Mouse (Mus musculus) right cerebral cortex, adult 2 months (tissue): ENCODE measurements around the gene Ap4m1.
A peak's percentile ranks its signal among the peaks of the same experiment; 100 is the strongest.

Experiments used
- DNase-seq, 2 experiments: peaks; one replicate each; pipeline ENCODE4 v3.0.0; 2021 to 2022; ENCODE audit warnings: low spot score in 2 of 2

The Ap4m1 gene

GRCm38 (mm10) chr5:138171695-138172491 lies at the start of gene Ap4m1, which contains the start of gene Mcm7:
Gene Ap4m1 (plus strand): TSS chr5:138172002.
Gene Mcm7 (minus strand): TSS chr5:138172422.
- DNase-seq = peak; percentile 98

- no peak for DNase-seq
These were observed 39.3 kb upstream of the Ap4m1 start for GRCm38 (mm10) chr5:138132425-138133064.

GRCm38 (mm10) chr5:138137257-138137656 lies 34.5 kb upstream of the Ap4m1 start:
- DNase-seq = no peak

- peak; percentile 28 to 32 for DNase-seq
These were observed 33.8 kb upstream of the Ap4m1 start for GRCm38 (mm10) chr5:138137935-138138549.

- DNase-seq = no peak
These were observed 33.2 kb upstream of the Ap4m1 start for GRCm38 (mm10) chr5:138138585-138138984.

GRCm38 (mm10) chr5:138154390-138154789 lies 17.4 kb upstream of the Ap4m1 start:
- DNase-seq = no peak

GRCm38 (mm10) chr5:138155443-138155976 lies 16.3 kb upstream of the Ap4m1 start, which contains the start of gene Zfp113:
Gene Zfp113 (minus strand): TSS chr5:138155744.
- DNase-seq = peak; percentile 92 to 95

- DNase-seq = no peak
These were observed 11.5 kb upstream of the Ap4m1 start for GRCm38 (mm10) chr5:138160224-138160762.

GRCm38 (mm10) chr5:138160842-138161665 lies 10.7 kb upstream of the Ap4m1 start, which contains the start of gene Cops6:
Gene Cops6 (plus strand): TSS chr5:138161071.
- DNase-seq = peak; percentile 95 to 98

GRCm38 (mm10) chr5:138163046-138163445 lies 8.8 kb upstream of the Ap4m1 start:
- no peak for DNase-seq

GRCm38 (mm10) chr5:138163610-138164009 lies 8.2 kb upstream of the Ap4m1 start:
- DNase-seq = no peak

- no peak for DNase-seq
These were observed 6.2 kb upstream of the Ap4m1 start for GRCm38 (mm10) chr5:138165594-138165993.

- peak; percentile 96 to 97 for DNase-seq
These were observed 753 bp upstream of the Ap4m1 start for GRCm38 (mm10) chr5:138170936-138171561.

- no peak for DNase-seq
These were observed 1.4 kb downstream of the Ap4m1 start for GRCm38 (mm10) chr5:138173217-138173616.

GRCm38 (mm10) chr5:138186950-138187638 lies 15.3 kb downstream of the Ap4m1 start, which contains the start of the genes Taf6 and Cnpy4:
Gene Taf6 (minus strand): TSS chr5:138187451.
Gene Cnpy4 (plus strand): TSS chr5:138187485.
- peak; percentile 78 to 84 for DNase-seq

- DNase-seq = peak; percentile 82 to 85
These were observed 16.0 kb downstream of the Ap4m1 start for GRCm38 (mm10) chr5:138187661-138188306.

GRCm38 (mm10) chr5:138193771-138194727 lies 22.2 kb downstream of the Ap4m1 start, which contains the start of gene Mblac1:
Gene Mblac1 (plus strand): TSS chr5:138194314.
- DNase-seq = peak; percentile 88 to 90
